Mouse (Mus musculus): ENCODE results near the gene Zfy1.
"Not testable (repeated sequence)": the region's sequence is repeated elsewhere in the genome, so short reads cannot be mapped to it uniquely, and the experiment has no call there.

Zfy1 gene

GRCm38 (mm10) chrY:797309-797708 is at the start of gene Zfy1:
Zfy1 (minus strand) TSS chrY:797409.
- DNase-seq (ENCODE audit: low spot score in 2 of 2) = not testable (repeated sequence)

- DNase-seq (ENCODE audit: low spot score in 2 of 2) = no peak
Measured at GRCm38 (mm10) chrY:818396-818795, 21.2 kb upstream of the Zfy1 start, which contains the start of gene Uba1y. Uba1y (plus strand) TSS chrY:818649.

- no peak for DNase-seq (ENCODE audit: low spot score in 2 of 2)
Measured at GRCm38 (mm10) chrY:808991-809661, 11.9 kb upstream of the Zfy1 start.
